In the genomic region with DNA sequence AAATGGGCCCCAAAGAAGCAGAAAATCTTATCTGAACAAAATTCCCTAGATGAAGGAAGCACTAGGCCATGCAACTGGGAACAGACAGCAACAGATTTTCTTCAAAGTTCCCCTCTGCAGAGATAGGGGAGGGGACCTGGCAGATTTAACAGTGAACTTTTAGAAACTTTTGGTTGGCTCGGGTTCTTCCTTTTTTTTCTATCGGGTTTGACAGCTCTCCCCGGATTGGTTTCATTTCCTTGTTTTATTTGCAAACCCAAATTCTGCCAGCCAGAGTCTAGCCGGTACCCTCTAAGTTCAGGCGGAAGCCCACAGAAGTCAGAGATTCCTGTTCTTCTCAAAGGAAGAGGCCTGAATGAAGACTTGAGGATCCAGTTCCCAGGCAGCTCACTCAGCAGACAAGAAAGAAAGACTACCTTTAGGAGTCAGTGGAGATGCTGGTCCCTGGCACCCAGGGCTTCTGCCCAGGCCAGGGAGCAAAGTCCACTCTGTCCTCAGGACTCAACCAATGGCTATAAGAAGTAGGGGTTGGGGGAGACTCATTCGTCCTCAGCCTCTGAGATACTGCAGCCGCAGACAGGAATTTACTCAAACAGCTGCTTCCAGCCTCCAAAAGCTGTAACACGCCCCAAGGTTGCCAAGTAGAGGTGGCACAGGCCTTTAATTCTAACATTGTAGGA, we compare ENCODE assay signal across 11 mouse cellular contexts. TPM values are rescaled to one million over a fixed set of nuclear protein-coding genes. Genes with fewer than 3 reads are reported as not detected.
DNase-seq lines count a peak whose midpoint lies in the region; ATAC-seq and TF ChIP-seq lines count a peak whose summit lies in the region.
"Had no signal": no experiment of that assay in that cellular context is flagged by ENCODE, and none has a peak within 500 bp of the region (broad histone marks: within the 10 kb centered on the region; RNA-seq: fewer than 3 reads in every experiment).

No protein-coding gene starts in this region.

- ATAC-seq in kidney, embryonic 16.5 days (ENCODE audit: low FRiP score, low TSS enrichment): no peak
- no peak for ATAC-seq in liver, embryonic 15.5 days (ENCODE audit: insufficient read depth)
- no peak for ATAC-seq in stomach, postnatal 0 days (ENCODE audit: low FRiP score, low TSS enrichment)
- ATAC-seq in forebrain, embryonic 11.5 days (replicated peaks; ENCODE audit: low FRiP score): no peak
- no peak for ATAC-seq in hindbrain, embryonic 13.5 days (ENCODE audit: low FRiP score)
- ATAC-seq: midbrain, embryonic 16.5 days had no signal

- H3K4me3 ChIP-seq in kidney, embryonic 16.5 days (ENCODE audit: low read length): no peak overlapping the region
- no peak overlapping the region for H3K4me3 ChIP-seq in liver, embryonic 15.5 days (replicated peaks)
- no peak overlapping the region for H3K4me3 ChIP-seq in stomach, postnatal 0 days (ENCODE audit: low read depth, low read length)
- no peak overlapping the region for H3K4me3 ChIP-seq in forebrain, embryonic 11.5 days (ENCODE audit: low read depth, low read length)
- no peak overlapping the region for H3K4me3 ChIP-seq in hindbrain, embryonic 13.5 days
- H3K4me3 ChIP-seq: hindbrain, embryonic 10.5 days; limb, embryonic 15.5 days had no signal

- no peak overlapping the region for H3K27ac ChIP-seq in kidney, embryonic 16.5 days (ENCODE audit: low read length)
- peak overlapping the region; percentile 34 for H3K27ac ChIP-seq in liver, embryonic 15.5 days (replicated peaks)
- H3K27ac ChIP-seq in stomach, postnatal 0 days (replicated peaks): peak overlapping the region; percentile 49; the same call in 1 of the 2 replicates
- no peak overlapping the region for H3K27ac ChIP-seq in forebrain, embryonic 11.5 days (ENCODE audit: low read depth, low read length)
- H3K27ac ChIP-seq in hindbrain, embryonic 13.5 days: no peak overlapping the region
- H3K27ac ChIP-seq: hindbrain, embryonic 10.5 days; limb, embryonic 15.5 days had no signal

- H3K9ac ChIP-seq in kidney, embryonic 16.5 days (replicated peaks; ENCODE audit: low read length): no peak overlapping the region
- H3K9ac ChIP-seq in liver, embryonic 15.5 days: no peak overlapping the region
- H3K9ac ChIP-seq in stomach, postnatal 0 days (ENCODE audit: low read length): no peak overlapping the region
- no peak overlapping the region for H3K9ac ChIP-seq in forebrain, embryonic 11.5 days (ENCODE audit: low read length)
- no peak overlapping the region for H3K9ac ChIP-seq in hindbrain, embryonic 13.5 days
- H3K9ac ChIP-seq: limb, embryonic 15.5 days had no signal

- no peaks in the 10 kb centered on the region for H3K9me3 ChIP-seq in kidney, embryonic 16.5 days (ENCODE audit: low read length)
- H3K9me3 ChIP-seq in liver, embryonic 15.5 days (replicated peaks): no peaks in the 10 kb centered on the region
- H3K9me3 ChIP-seq in stomach, postnatal 0 days (ENCODE audit: control insufficient read depth, low read length): no peaks in the 10 kb centered on the region
- H3K9me3 ChIP-seq in forebrain, embryonic 11.5 days (ENCODE audit: control insufficient read depth, low read length): no peaks in the 10 kb centered on the region
- no peaks in the 10 kb centered on the region for H3K9me3 ChIP-seq in hindbrain, embryonic 13.5 days
- H3K9me3 ChIP-seq: hindbrain, embryonic 10.5 days; limb, embryonic 15.5 days had no signal

- peak; percentile 31 for DNase-seq in kidney, adult 18-20 months
- DNase-seq in lung, postnatal 36 days: peak; percentile 38
- no peak for DNase-seq in lung, postnatal 10 days
- DNase-seq in stomach, postnatal 0 days (ENCODE audit: low spot score): no peak
- no peak for DNase-seq in forebrain, embryonic 11.5 days (ENCODE audit: low spot score)

- H3K36me3 ChIP-seq in kidney, embryonic 16.5 days (ENCODE audit: insufficient read depth, low read length): no peaks in the 10 kb centered on the region
- H3K36me3 ChIP-seq in liver, embryonic 15.5 days (replicated peaks): no peaks in the 10 kb centered on the region
- no peaks in the 10 kb centered on the region for H3K36me3 ChIP-seq in stomach, postnatal 0 days (ENCODE audit: control insufficient read depth, insufficient read depth, low read length)
- no peaks in the 10 kb centered on the region for H3K36me3 ChIP-seq in forebrain, embryonic 11.5 days (ENCODE audit: control insufficient read depth, insufficient read depth, low read length)
- no peaks in the 10 kb centered on the region for H3K36me3 ChIP-seq in hindbrain, embryonic 13.5 days
- H3K36me3 ChIP-seq: hindbrain, embryonic 10.5 days; limb, embryonic 15.5 days had no signal

- no peak for TF ChIP-seq EP300 in stomach, postnatal 0 days (optimal IDR thresholded peaks at IDR 0.05)

- TF ChIP-seq CTCF in stomach, postnatal 0 days (IDR thresholded peaks at IDR 0.05; ENCODE audit: low read depth): no peak

- peaks cover 17% of the 10 kb centered on the region for H3K4me1 ChIP-seq in kidney, embryonic 16.5 days (ENCODE audit: insufficient read depth, low read length)
- peaks cover 21% of the 10 kb centered on the region for H3K4me1 ChIP-seq in liver, embryonic 15.5 days (replicated peaks)
- H3K4me1 ChIP-seq in stomach, postnatal 0 days (replicated peaks; ENCODE audit: control insufficient read depth, insufficient read depth): no peaks in the 10 kb centered on the region
- H3K4me1 ChIP-seq in forebrain, embryonic 11.5 days (replicated peaks; ENCODE audit: control insufficient read depth, insufficient read depth, low read length): no peaks in the 10 kb centered on the region; the same call in 1 of the 2 replicates
- peaks cover 19% of the 10 kb centered on the region for H3K4me1 ChIP-seq in hindbrain, embryonic 13.5 days (replicated peaks)

- H3K27me3 ChIP-seq in kidney, embryonic 16.5 days (ENCODE audit: insufficient read depth, low read length): no peaks in the 10 kb centered on the region
- H3K27me3 ChIP-seq in liver, embryonic 15.5 days: no peaks in the 10 kb centered on the region
- no peaks in the 10 kb centered on the region for H3K27me3 ChIP-seq in stomach, postnatal 0 days (ENCODE audit: control insufficient read depth, insufficient read depth, low read length)
- H3K27me3 ChIP-seq in forebrain, embryonic 11.5 days (ENCODE audit: control insufficient read depth, insufficient read depth, low read length): no peaks in the 10 kb centered on the region
- no peaks in the 10 kb centered on the region for H3K27me3 ChIP-seq in hindbrain, embryonic 13.5 days
- H3K27me3 ChIP-seq: limb, embryonic 15.5 days had no signal

- WGBS in kidney, embryonic 16.5 days: 78% methylated on average over 8 of the region's 8 CpGs
- 27% methylated on average over 8 of the region's 8 CpGs for WGBS in liver, embryonic 15.5 days (ENCODE audit: insufficient replicate concordance)
- WGBS in stomach, postnatal 0 days: 66% methylated on average over 8 of the region's 8 CpGs
- 85% methylated on average over 8 of the region's 8 CpGs for WGBS in forebrain, embryonic 11.5 days
- 83% methylated on average over 8 of the region's 8 CpGs for WGBS in hindbrain, embryonic 13.5 days

- H3K4me2 ChIP-seq in kidney, embryonic 16.5 days (replicated peaks; ENCODE audit: low read depth, low read length): no peak overlapping the region
- no peak overlapping the region for H3K4me2 ChIP-seq in liver, embryonic 15.5 days
- no peak overlapping the region for H3K4me2 ChIP-seq in stomach, postnatal 0 days (replicated peaks; ENCODE audit: low read depth)
- H3K4me2 ChIP-seq in forebrain, embryonic 11.5 days (ENCODE audit: low read depth, low read length, severe bottlenecking): no peak overlapping the region
- H3K4me2 ChIP-seq in hindbrain, embryonic 13.5 days: no peak overlapping the region
- H3K4me2 ChIP-seq: limb, embryonic 15.5 days had no signal

RNA-seq across cellular contexts. Expression of gene Agps, which starts 2.9 kb away (rescaled TPM):
- polyA plus RNA-seq in kidney, embryonic 16.5 days (2015; fragmentation: Nextera tagmentation; extraction: Ambion mirVana): 39.2 and 40.0 TPM in 2 replicates
- 14.3 and 14.8 TPM in 2 replicates for polyA plus RNA-seq in liver, embryonic 15.5 days (2015; fragmentation: Nextera tagmentation; extraction: Ambion mirVana)
- polyA plus RNA-seq in stomach, postnatal 0 days (2015; fragmentation: Nextera tagmentation; extraction: Ambion mirVana): 11.8 and 12.4 TPM in 2 replicates
- 46.7 and 47.3 TPM in 2 replicates for polyA plus RNA-seq in forebrain, embryonic 11.5 days (2014; fragmentation: Nextera tagmentation; extraction: Ambion mirVana)
- polyA plus RNA-seq in hindbrain, embryonic 13.5 days (2015; fragmentation: Nextera tagmentation; extraction: Ambion mirVana): 32.8 and 32.9 TPM in 2 replicates

Comparison
In these comparisons a context has a peak if more than half of its experiments do, and no peak if none do; other contexts are left out.
1. DNase-seq: peak in kidney, adult 18-20 months (single experiment) and lung, postnatal 36 days (single experiment); none in lung, postnatal 10 days (single experiment), stomach, postnatal 0 days (single experiment) and forebrain, embryonic 11.5 days (single experiment).
2. H3K27ac ChIP-seq: peak in liver, embryonic 15.5 days (single experiment) and stomach, postnatal 0 days (single experiment); none in kidney, embryonic 16.5 days (single experiment), forebrain, embryonic 11.5 days (single experiment) and hindbrain, embryonic 13.5 days (single experiment).